Comparison of ENCODE assay signal across 35 mouse cellular contexts in genomic region chr14:27315737-27316136, GRCm38 (mm10).
"Had no signal": no experiment of that assay in that cellular context is flagged by ENCODE, and none has a peak within 500 bp of the region (broad histone marks: within the 10 kb centered on the region; RNA-seq: fewer than 3 reads in every experiment).

No protein-coding gene starts in this region.

- H3K36me3 ChIP-seq: heart, embryonic 12.5 days; heart, embryonic 13.5 days; heart, embryonic 15.5 days; hindbrain, embryonic 10.5 days; hindbrain, embryonic 12.5 days; hindbrain, embryonic 13.5 days; hindbrain, embryonic 15.5 days; intestine, embryonic 15.5 days; kidney, embryonic 15.5 days had no signal

- DNase-seq: heart, postnatal 10 days; heart, postnatal 14 days; heart, postnatal 36 days; heart, postnatal 4 days; kidney, adult 11 months; kidney, adult 18-20 months; kidney, adult 2 months; kidney, adult 8-10 months; kidney, adult 9 months; kidney, postnatal 10 days; kidney, postnatal 14 days; kidney, postnatal 25 days; kidney, postnatal 36 days; kidney, postnatal 4 days; layer of hippocampus, adult 9-11 months; layer of hippocampus, postnatal 36 days had no signal

- H3K4me3 ChIP-seq: heart, embryonic 12.5 days; heart, embryonic 13.5 days; heart, embryonic 15.5 days; hindbrain, embryonic 10.5 days; hindbrain, embryonic 12.5 days; hindbrain, embryonic 13.5 days; hindbrain, embryonic 15.5 days; intestine, embryonic 15.5 days; kidney, embryonic 15.5 days; layer of hippocampus, adult 2 months; left cerebral cortex, adult 2 months had no signal

- H3K27me3 ChIP-seq: heart, embryonic 12.5 days; heart, embryonic 13.5 days; heart, embryonic 15.5 days; hindbrain, embryonic 12.5 days; hindbrain, embryonic 13.5 days; hindbrain, embryonic 15.5 days; intestine, embryonic 15.5 days; kidney, embryonic 15.5 days had no signal

- H3K27ac ChIP-seq: heart, embryonic 13.5 days; heart, embryonic 15.5 days; hindbrain, embryonic 10.5 days; hindbrain, embryonic 12.5 days; hindbrain, embryonic 13.5 days; hindbrain, embryonic 14.5 days; hindbrain, embryonic 15.5 days; hindbrain, postnatal 0 days; intestine, embryonic 15.5 days; kidney, embryonic 15.5 days; kidney, postnatal 0 days; layer of hippocampus, adult 2 months; left cerebral cortex, adult 2 months had no signal

- H3K4me1 ChIP-seq: hindbrain, embryonic 12.5 days; hindbrain, embryonic 13.5 days; hindbrain, embryonic 15.5 days; intestine, embryonic 15.5 days; kidney, embryonic 15.5 days had no signal

- H3K4me2 ChIP-seq: heart, embryonic 11.5 days; heart, embryonic 12.5 days; heart, embryonic 13.5 days; heart, embryonic 15.5 days; hindbrain, embryonic 12.5 days; hindbrain, embryonic 13.5 days; hindbrain, embryonic 14.5 days; hindbrain, embryonic 15.5 days; intestine, embryonic 15.5 days; kidney, embryonic 15.5 days had no signal

- H3K9me3 ChIP-seq: heart, embryonic 12.5 days; heart, embryonic 13.5 days; heart, embryonic 15.5 days; hindbrain, embryonic 10.5 days; hindbrain, embryonic 12.5 days; hindbrain, embryonic 13.5 days; hindbrain, embryonic 15.5 days; intestine, embryonic 15.5 days; kidney, embryonic 15.5 days had no signal

- H3K9ac ChIP-seq: heart, embryonic 12.5 days; heart, embryonic 13.5 days; heart, embryonic 15.5 days; hindbrain, embryonic 12.5 days; hindbrain, embryonic 13.5 days; hindbrain, embryonic 14.5 days; hindbrain, embryonic 15.5 days; intestine, embryonic 15.5 days; kidney, embryonic 15.5 days had no signal

- ATAC-seq: hindbrain, embryonic 16.5 days; hindbrain, postnatal 0 days; inflammation-experienced regulatory T-cells, adult 6 months; intestine, embryonic 15.5 days; intestine, embryonic 16.5 days; intestine, postnatal 0 days had no signal
